Mouse (Mus musculus) left cerebral cortex, postnatal 14 days (tissue): ENCODE results near the gene Micall1. TPM values are rescaled to one million over a fixed set of nuclear protein-coding genes. Genes with fewer than 3 reads are reported as not detected.

Experiments
- DNase-seq, 2 experiments: peaks; one replicate each; pipeline ENCODE4 v3.0.0; 2021 to 2022; ENCODE audit warnings: low spot score in 2 of 2, mixed read lengths in 1 of 2
- intact Hi-C: fragments of 180-260 bp; cut with DNase I; formaldehyde crosslinking; loops from one replicate; pipeline ENCODE4 v1.15.1; 2025
- total RNA-seq, 2 experiments: library from RNA; stranded (reverse); gene quantifications; 2 replicates each; pipeline ENCODE4 v1.2.3; 2021

Gene Micall1
- total RNA-seq, 2 experiments from 2014 or later, result 22.1 to 27.8 TPM

GRCm38 (mm10) chr15:79148533-79148932 lies 39.8 kb downstream of the Micall1 start:
- intact Hi-C loops, result loop anchor here (10.0 kb wide), 1 partner anchor 54 kb away; no protein-coding TSS in a partner anchor
- peak; percentile 79 to 84 for DNase-seq

- peak; percentile 36 to 54 for DNase-seq
- intact Hi-C loops, result no loop called here
Measured at GRCm38 (mm10) chr15:79151881-79152280, 43.2 kb downstream of the Micall1 start.

- intact Hi-C loops, result no loop called here
- DNase-seq, result no peak
Measured at GRCm38 (mm10) chr15:79152709-79153108, 44.0 kb downstream of the Micall1 start.

- no peak for DNase-seq
- intact Hi-C loops, result no loop called here
Measured at GRCm38 (mm10) chr15:79155572-79155971, 46.9 kb downstream of the Micall1 start.

- DNase-seq, result no peak
- intact Hi-C loops, result loop anchor here (10.0 kb wide), 1 partner anchor 52 kb away; no protein-coding TSS in a partner anchor
Measured at GRCm38 (mm10) chr15:79162301-79162700, 53.6 kb downstream of the Micall1 start.

GRCm38 (mm10) chr15:79162822-79163221 lies 54.1 kb downstream of the Micall1 start:
- intact Hi-C loops, result loop anchor here (10.0 kb wide), 1 partner anchor 52 kb away; no protein-coding TSS in a partner anchor
- no peak for DNase-seq

- intact Hi-C loops, result loop anchor here (10.0 kb wide), 1 partner anchor 51 kb away; no protein-coding TSS in a partner anchor
- no peak for DNase-seq
Measured at GRCm38 (mm10) chr15:79164251-79164650, 55.6 kb downstream of the Micall1 start.

GRCm38 (mm10) chr15:79165140-79165539 lies 56.4 kb downstream of the Micall1 start, which contains the start of gene Sox10:
Gene Sox10 (minus strand): TSS chr15:79165240.
- no peak for DNase-seq
- intact Hi-C loops, result loop anchor here (10.0 kb wide), 1 partner anchor 50 kb away; no protein-coding TSS in a partner anchor

GRCm38 (mm10) chr15:79166712-79167111 lies 58.0 kb downstream of the Micall1 start:
- DNase-seq, result no peak
- intact Hi-C loops, result loop anchor here (10.0 kb wide), 1 partner anchor 48 kb away; no protein-coding TSS in a partner anchor

- DNase-seq, result no peak
- intact Hi-C loops, result no loop called here
Measured at GRCm38 (mm10) chr15:79176905-79177304, 68.2 kb downstream of the Micall1 start.

- no peak for DNase-seq
- intact Hi-C loops, result no loop called here
Measured at GRCm38 (mm10) chr15:79185213-79185612, 76.5 kb downstream of the Micall1 start.

Other genes starting within 250 kb of the Micall1 start
- 10 to 100 TPM; 53.7 to 56.3 TPM for gene Gga1, start 231.7 kb upstream of the Micall1 start, total RNA-seq
- under 1 TPM in 1 of 2 experiments, not detected in 1; 0.23 TPM for gene Gm49510, start 209.2 kb upstream of the Micall1 start, total RNA-seq
- 10 to 100 TPM; 13.4 TPM for gene Sh3bp1, start 209.1 kb upstream of the Micall1 start, total RNA-seq
- gene Pdxp, start 195.0 kb upstream of the Micall1 start, total RNA-seq, result 100 to 1,000 TPM; 167 to 179 TPM
- 10 to 100 TPM; 19.2 to 22.6 TPM for gene Lgals1, start 182.2 kb upstream of the Micall1 start, total RNA-seq
- gene Nol12, start 174.0 kb upstream of the Micall1 start, total RNA-seq, result 10 to 100 TPM; 35.3 to 39.9 TPM
- 10 to 100 TPM; 23.0 to 23.6 TPM for gene Triobp, start 161.2 kb upstream of the Micall1 start, total RNA-seq
- 10 to 100 TPM; 73.5 to 88.2 TPM for gene H1f0, start 80.4 kb upstream of the Micall1 start, total RNA-seq
- gene Galr3, start 67.0 kb upstream of the Micall1 start, total RNA-seq, result under 1 TPM in 1 of 2 experiments, not detected in 1; 0.44 TPM
- 10 to 100 TPM; 17.3 to 18.6 TPM for gene Ankrd54, start 46.0 kb upstream of the Micall1 start, total RNA-seq
- gene Eif3l, start 33.7 kb upstream of the Micall1 start, total RNA-seq, result 10 to 100 TPM; 80.6 to 81.3 TPM
- gene Polr2f, start 32.1 kb downstream of the Micall1 start, total RNA-seq, result 100 to 1,000 TPM; 109 to 114 TPM
- gene 1700088E04Rik, start 32.4 kb downstream of the Micall1 start, total RNA-seq, result 10 to 100 TPM; 10.8 to 13.3 TPM
- 10 to 100 TPM; 24.0 to 35.5 TPM for gene Sox10, start 56.3 kb downstream of the Micall1 start, total RNA-seq
- 10 to 100 TPM; 52.0 to 56.4 TPM for gene Pick1, start 120.3 kb downstream of the Micall1 start, total RNA-seq
- gene Gm49486, start 120.5 kb downstream of the Micall1 start, total RNA-seq, result 1 to 10 TPM in 1 of 2 experiments, under 1 TPM in 1; 0.94 to 1.2 TPM
- not detected for gene Slc16a8, start 145.9 kb downstream of the Micall1 start, total RNA-seq
- 1 to 10 TPM; 3.3 to 7.0 TPM for gene Baiap2l2, start 176.6 kb downstream of the Micall1 start, total RNA-seq
- gene Pla2g6, start 219.5 kb downstream of the Micall1 start, total RNA-seq, result 10 to 100 TPM; 21.5 to 23.0 TPM
- gene Maff, start 237.7 kb downstream of the Micall1 start, total RNA-seq, result 1 to 10 TPM; 1.4 to 2.6 TPM